27 mouse cellular contexts compared by ENCODE assay signal in the genomic region with DNA sequence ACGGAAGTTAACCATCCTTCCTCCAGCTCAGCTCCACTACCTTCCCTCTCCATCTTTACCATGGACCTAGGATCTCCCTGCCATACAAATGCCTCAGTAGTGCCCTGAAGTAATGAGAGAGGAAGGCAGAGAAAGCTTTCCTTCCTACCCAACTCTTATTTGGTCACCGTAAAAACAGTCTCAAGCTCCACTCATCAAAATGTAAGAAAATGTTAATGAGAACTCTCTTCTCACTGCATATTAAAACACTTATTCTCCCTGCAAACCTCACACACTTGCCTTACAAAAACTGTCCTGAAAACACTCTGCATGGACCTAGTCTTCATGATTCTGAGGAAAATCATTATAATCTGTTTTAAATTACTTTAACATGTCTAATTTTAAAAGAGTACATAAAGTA.
"Had no signal": no experiment of that assay in that cellular context is flagged by ENCODE, and none has a peak within 500 bp of the region (broad histone marks: within the 10 kb centered on the region; RNA-seq: fewer than 3 reads in every experiment).

No protein-coding gene starts in this region.

- DNase-seq: left cerebral cortex, postnatal 4 days; liver, embryonic 13.5 days; liver, postnatal 0 days; lung, adult 18-20 months; lung, embryonic 14.5 days; lung, postnatal 10 days; lung, postnatal 36 days; midbrain, embryonic 14.5 days had no signal

- H3K4me3 ChIP-seq: limb, embryonic 10.5 days; limb, embryonic 12.5 days; limb, embryonic 13.5 days; limb, embryonic 15.5 days; liver, embryonic 12.5 days; liver, embryonic 13.5 days; liver, embryonic 15.5 days; lung, embryonic 15.5 days; megakaryocyte, embryonic 14.5 days; midbrain, embryonic 10.5 days; midbrain, embryonic 12.5 days; midbrain, embryonic 13.5 days; midbrain, embryonic 15.5 days; myocyte; neural tube, embryonic 12.5 days; neural tube, embryonic 13.5 days had no signal

- H3K4me1 ChIP-seq: limb, embryonic 10.5 days; limb, embryonic 12.5 days; limb, embryonic 13.5 days; limb, embryonic 15.5 days; midbrain, embryonic 10.5 days; midbrain, embryonic 12.5 days; midbrain, embryonic 13.5 days; midbrain, embryonic 15.5 days; neural tube, embryonic 12.5 days; neural tube, embryonic 13.5 days had no signal

- H3K27ac ChIP-seq: limb, embryonic 10.5 days; limb, embryonic 12.5 days; limb, embryonic 13.5 days; limb, embryonic 15.5 days; liver, embryonic 12.5 days; liver, embryonic 13.5 days; liver, embryonic 14.5 days; liver, embryonic 15.5 days; lung, embryonic 15.5 days; macrophage; midbrain, embryonic 10.5 days; midbrain, embryonic 12.5 days; midbrain, embryonic 13.5 days; midbrain, embryonic 15.5 days; neural tube, embryonic 12.5 days; neural tube, embryonic 13.5 days had no signal

- ATAC-seq: liver, postnatal 0 days; lung, postnatal 0 days; midbrain, embryonic 13.5 days; midbrain, embryonic 15.5 days; midbrain, embryonic 16.5 days had no signal
